Mouse (Mus musculus) layer of hippocampus, postnatal 14 days (tissue): ENCODE results near the gene 4930524B15Rik. TPM values are rescaled to one million over a fixed set of nuclear protein-coding genes. Genes with fewer than 3 reads are reported as not detected.

Source experiments
- total RNA-seq, 2 experiments: library from RNA; stranded (reverse); gene quantifications; 2 replicates each; pipeline ENCODE4 v1.2.3; 2021

4930524B15Rik gene
- total RNA-seq, 2 experiments from 2014 or later: not detected

Other genes starting within 250 kb of the 4930524B15Rik start
- 100 to 1,000 TPM; 125 to 140 TPM for gene Cpeb4, start 93.4 kb upstream of the 4930524B15Rik start, total RNA-seq
- 100 to 1,000 TPM; 785 to 794 TPM for gene Nsg2, start 34.9 kb downstream of the 4930524B15Rik start, total RNA-seq
- gene Il9r, start 234.7 kb downstream of the 4930524B15Rik start, total RNA-seq: not detected
- gene Snrnp25, start 239.8 kb downstream of the 4930524B15Rik start, total RNA-seq: 10 to 100 TPM; 28.3 to 29.3 TPM